Mouse (Mus musculus): ENCODE measurements around the gene Omt2b. TPM values are rescaled to one million over a fixed set of nuclear protein-coding genes. Genes with fewer than 3 reads are reported as not detected.

The Omt2b gene
- polyA plus RNA-seq (2014; fragmentation: Illumina TruSeq; extraction: RNeasy Lipid Tissue Mini Kit (QIAGEN cat#74804); ENCODE audit: low read depth, low replicate concordance) = not detected

DNA sequence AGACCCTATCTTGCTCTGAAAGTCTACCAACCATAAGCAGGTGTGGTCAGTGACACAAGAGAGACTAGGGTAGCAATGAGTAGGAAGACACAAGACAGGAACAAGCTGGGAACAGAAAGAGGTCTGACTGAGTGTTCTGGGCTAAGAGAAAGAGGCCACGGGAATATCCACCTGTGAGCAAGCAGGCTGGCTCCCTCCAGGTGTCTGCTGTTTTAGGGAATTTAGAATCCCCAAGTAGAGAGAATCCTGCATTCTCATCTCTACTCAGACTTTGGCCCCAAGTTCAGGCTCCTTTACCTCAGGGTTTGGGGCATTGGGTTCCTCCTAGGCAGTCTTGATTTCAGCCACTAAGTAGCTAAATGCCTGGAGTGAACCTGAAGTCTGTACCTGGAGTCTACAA lies at the start of gene Omt2b:
Gene Omt2b, plus strand, starts transcription at position 301 of the 400 bp plus-strand sequence.

DNA sequence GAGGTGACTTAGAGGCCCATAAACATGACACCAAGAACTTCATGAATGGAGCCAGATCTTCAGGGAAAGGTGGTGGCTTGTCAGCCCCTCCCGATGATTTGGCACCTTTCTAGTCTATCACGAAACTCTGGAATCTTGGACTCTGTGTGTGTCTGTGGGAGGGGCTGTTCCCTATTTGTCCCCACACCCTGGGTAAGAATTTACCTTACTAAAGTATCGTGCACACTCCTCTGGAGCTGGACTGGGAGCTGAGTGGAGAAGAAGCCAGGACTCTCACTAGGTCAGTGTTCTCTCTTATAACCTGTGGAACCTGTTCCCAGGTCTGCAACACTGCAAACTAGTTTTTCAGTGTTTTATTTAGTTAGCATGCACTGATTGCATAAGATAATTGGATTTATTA lies 37.7 kb upstream of the Omt2b start, which contains the start of gene Gm10639:
Gene Gm10639, plus strand, starts transcription at position 201 of the 400 bp plus-strand sequence.

DNA sequence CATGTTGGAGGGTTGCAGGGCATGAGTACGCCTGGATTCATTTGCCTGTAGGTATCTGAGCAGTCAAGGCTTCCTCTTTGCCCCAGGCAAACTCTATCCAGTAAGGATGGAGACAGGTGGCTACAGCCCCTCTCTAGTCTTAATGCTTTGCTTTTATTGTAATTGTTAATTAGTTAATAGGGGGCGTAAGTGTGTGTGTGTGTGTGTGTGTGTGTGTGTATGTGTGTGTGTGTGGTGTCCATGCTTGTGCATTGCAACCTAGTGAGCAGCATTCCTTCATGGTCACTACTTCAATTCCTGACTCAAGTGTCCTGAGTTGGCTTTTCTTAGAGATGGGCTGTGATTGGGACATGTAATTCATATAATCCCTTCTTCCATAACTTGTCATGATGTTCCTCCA lies 12.7 kb upstream of the Omt2b start, which contains the start of gene Omt2a:
Gene Omt2a, minus strand, starts transcription at position 101 of the 400 bp plus-strand sequence.

DNA sequence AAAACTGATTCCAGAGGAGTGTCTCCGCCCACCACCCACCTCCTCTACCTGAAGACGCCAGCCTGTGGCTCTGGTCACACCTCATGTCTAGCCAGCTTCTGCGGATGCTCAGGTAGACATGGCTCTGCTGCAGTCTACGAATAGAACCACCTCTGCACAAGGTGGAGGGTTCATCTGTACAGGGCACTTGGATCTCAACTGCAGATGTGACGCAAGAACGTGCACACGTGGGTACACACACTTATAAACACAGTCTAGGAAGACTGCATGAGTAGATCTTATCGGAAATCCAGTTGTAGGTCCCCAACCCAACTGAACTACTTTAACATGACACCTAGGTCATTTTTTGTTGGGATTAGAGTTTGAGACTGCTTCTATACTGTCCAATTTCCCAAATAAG lies 28.2 kb downstream of the Omt2b start, which contains the start of gene Gsta2:
Gene Gsta2, minus strand, starts transcription at position 178 of the 400 bp plus-strand sequence.

DNA sequence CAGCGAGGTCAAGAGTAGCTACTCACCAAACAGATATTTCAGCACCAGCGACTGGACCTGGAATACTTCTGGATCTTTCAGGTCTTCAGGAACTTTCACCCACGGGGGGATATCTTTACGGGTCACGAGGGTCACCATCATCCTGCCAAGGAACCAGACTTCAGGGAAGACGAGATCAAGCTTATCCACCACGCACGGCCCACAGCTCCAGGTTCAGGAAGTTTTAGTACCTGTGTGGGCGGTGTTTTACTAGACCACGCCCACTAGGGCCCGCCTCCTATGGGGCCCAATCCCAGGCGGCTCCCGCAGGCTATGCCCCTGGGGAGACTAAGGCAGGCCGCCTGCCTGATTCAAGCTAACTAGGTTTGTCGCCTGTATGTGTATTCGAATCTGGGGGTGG lies 40.6 kb downstream of the Omt2b start, which contains the start of gene Dppa5a:
Gene Dppa5a, minus strand, starts transcription at position 219 of the 400 bp plus-strand sequence.

DNA sequence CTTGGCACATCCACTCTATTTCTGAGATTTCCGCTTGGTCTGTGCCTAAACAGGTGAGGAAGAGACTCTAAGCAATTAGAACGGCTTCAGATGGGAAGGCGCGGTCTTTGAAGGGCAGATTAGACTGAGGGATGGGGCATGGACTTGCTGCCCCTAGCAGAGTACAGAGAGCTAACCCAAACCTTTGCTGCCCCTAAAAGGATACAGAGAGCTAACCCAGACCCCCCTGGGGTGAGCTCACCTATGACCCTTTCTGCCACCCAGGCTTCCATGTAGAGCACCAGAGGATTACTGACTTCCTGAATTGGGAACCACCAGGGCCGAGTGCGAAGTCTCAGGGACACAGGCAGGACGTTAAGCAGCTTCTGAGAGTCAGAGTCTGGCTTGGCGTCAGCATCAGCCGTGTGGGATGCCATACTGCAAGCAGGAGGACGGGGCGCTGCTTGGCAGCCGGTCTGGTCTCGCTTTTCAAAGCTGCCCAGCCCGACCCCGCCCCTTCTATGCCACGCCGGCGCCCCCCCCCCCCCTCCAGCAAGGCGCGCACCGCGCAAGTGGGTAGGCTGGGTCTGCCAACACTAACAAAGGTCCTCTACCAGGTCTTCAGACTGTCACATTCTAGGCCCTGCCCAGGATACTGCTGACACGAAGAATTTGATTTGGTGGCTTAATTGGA lies 50.9 kb downstream of the Omt2b start, which contains the start of gene Ooep:
Gene Ooep, minus strand, starts transcription at position 613 of the 673 bp plus-strand sequence.

Other genes starting within 250 kb of the Omt2b start
- 51.9 TPM for gene Fbxo9, start 218.5 kb upstream of the Omt2b start, polyA plus RNA-seq (2014; fragmentation: Illumina TruSeq; extraction: RNeasy Lipid Tissue Mini Kit (QIAGEN cat#74804); ENCODE audit: low read depth, low replicate concordance)
- gene Ick, start 218.4 kb upstream of the Omt2b start, polyA plus RNA-seq (2014; fragmentation: Illumina TruSeq; extraction: RNeasy Lipid Tissue Mini Kit (QIAGEN cat#74804); ENCODE audit: low read depth, low replicate concordance) = 20.8 TPM
- 80.6 TPM for gene Gsta4, start 144.8 kb upstream of the Omt2b start, polyA plus RNA-seq (2014; fragmentation: Illumina TruSeq; extraction: RNeasy Lipid Tissue Mini Kit (QIAGEN cat#74804); ENCODE audit: low read depth, low replicate concordance)
- gene Gsta1, start 96.9 kb upstream of the Omt2b start, polyA plus RNA-seq (2014; fragmentation: Illumina TruSeq; extraction: RNeasy Lipid Tissue Mini Kit (QIAGEN cat#74804); ENCODE audit: low read depth, low replicate concordance) = 12.1 TPM
- gene Gm3776, start 70.5 kb upstream of the Omt2b start, polyA plus RNA-seq (2014; fragmentation: Illumina TruSeq; extraction: RNeasy Lipid Tissue Mini Kit (QIAGEN cat#74804); ENCODE audit: low read depth, low replicate concordance) = 1.8 TPM
- gene Gm10639, start 37.7 kb upstream of the Omt2b start, polyA plus RNA-seq (2014; fragmentation: Illumina TruSeq; extraction: RNeasy Lipid Tissue Mini Kit (QIAGEN cat#74804); ENCODE audit: low read depth, low replicate concordance) = 0.85 TPM
- not detected for gene Omt2a, start 12.8 kb upstream of the Omt2b start, polyA plus RNA-seq (2014; fragmentation: Illumina TruSeq; extraction: RNeasy Lipid Tissue Mini Kit (QIAGEN cat#74804); ENCODE audit: low read depth, low replicate concordance)
- gene Gsta2, start 28.2 kb downstream of the Omt2b start, polyA plus RNA-seq (2014; fragmentation: Illumina TruSeq; extraction: RNeasy Lipid Tissue Mini Kit (QIAGEN cat#74804); ENCODE audit: low read depth, low replicate concordance) = 236 TPM
- not detected for gene Dppa5a, start 40.6 kb downstream of the Omt2b start, polyA plus RNA-seq (2014; fragmentation: Illumina TruSeq; extraction: RNeasy Lipid Tissue Mini Kit (QIAGEN cat#74804); ENCODE audit: low read depth, low replicate concordance)
- gene Ooep, start 51.1 kb downstream of the Omt2b start, polyA plus RNA-seq (2014; fragmentation: Illumina TruSeq; extraction: RNeasy Lipid Tissue Mini Kit (QIAGEN cat#74804); ENCODE audit: low read depth, low replicate concordance) = not detected
- gene Ddx43, start 68.2 kb downstream of the Omt2b start, polyA plus RNA-seq (2014; fragmentation: Illumina TruSeq; extraction: RNeasy Lipid Tissue Mini Kit (QIAGEN cat#74804); ENCODE audit: low read depth, low replicate concordance) = not detected
- gene Cgas, start 115.6 kb downstream of the Omt2b start, polyA plus RNA-seq (2014; fragmentation: Illumina TruSeq; extraction: RNeasy Lipid Tissue Mini Kit (QIAGEN cat#74804); ENCODE audit: low read depth, low replicate concordance) = 0.45 TPM
- 15.4 TPM for gene Mto1, start 120.6 kb downstream of the Omt2b start, polyA plus RNA-seq (2014; fragmentation: Illumina TruSeq; extraction: RNeasy Lipid Tissue Mini Kit (QIAGEN cat#74804); ENCODE audit: low read depth, low replicate concordance)
- not detected for gene Gm17324, start 121.2 kb downstream of the Omt2b start, polyA plus RNA-seq (2014; fragmentation: Illumina TruSeq; extraction: RNeasy Lipid Tissue Mini Kit (QIAGEN cat#74804); ENCODE audit: low read depth, low replicate concordance)
- gene Eef1a1, start 161.6 kb downstream of the Omt2b start, polyA plus RNA-seq (2014; fragmentation: Illumina TruSeq; extraction: RNeasy Lipid Tissue Mini Kit (QIAGEN cat#74804); ENCODE audit: low read depth, low replicate concordance) = 3,578 TPM